Mouse (Mus musculus): ENCODE measurements at regions not wholly inside any gene's neighbourhood (a gene's known extent, or its start where the extent isn't known, plus 50 kb on each side); places are given as distances from the start of the nearest gene placed in this dataset.

DNA sequence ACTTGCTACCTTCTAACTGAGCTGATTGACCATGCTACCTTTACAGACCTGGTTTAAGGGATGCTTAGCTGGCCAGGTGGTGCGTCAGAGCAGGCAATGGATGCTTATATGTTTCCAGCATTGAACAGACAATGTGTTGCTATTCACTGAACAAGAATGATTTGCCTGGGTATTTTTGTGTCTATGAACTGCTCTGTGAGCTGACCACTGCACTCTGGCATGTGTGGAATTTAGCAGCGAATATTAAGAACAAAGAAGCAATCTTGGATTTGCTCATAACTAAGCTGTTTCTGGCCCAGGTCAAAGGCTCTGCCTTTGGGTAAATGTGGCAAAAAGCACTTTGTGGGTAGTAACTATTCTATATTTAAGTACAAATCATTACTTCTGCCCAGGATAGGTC is 58.3 kb upstream of the Ccdc39 start:
- DNase-seq (ENCODE audit: low read depth): no peak

DNA sequence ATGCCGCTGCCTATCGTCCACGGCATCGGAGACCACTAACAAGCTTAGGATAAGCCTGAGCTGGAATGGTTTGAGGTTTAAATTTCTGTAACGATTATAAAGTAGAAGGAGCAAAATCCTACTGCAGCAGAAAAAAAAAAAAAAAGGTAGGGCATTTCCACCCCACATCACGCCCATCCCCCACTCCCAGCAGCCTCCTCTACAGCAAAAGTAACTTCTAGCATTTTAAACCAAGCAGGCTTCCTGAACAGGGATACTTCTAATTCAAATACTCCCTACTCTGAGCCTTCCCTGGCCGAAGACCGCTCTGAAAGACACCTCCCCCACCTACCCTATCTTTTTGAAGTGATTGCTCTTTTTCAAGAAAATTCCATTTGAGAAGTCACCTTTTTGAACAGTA is 59.2 kb upstream of the Ccdc39 start:
- DNase-seq (ENCODE audit: low read depth): no peak

DNA sequence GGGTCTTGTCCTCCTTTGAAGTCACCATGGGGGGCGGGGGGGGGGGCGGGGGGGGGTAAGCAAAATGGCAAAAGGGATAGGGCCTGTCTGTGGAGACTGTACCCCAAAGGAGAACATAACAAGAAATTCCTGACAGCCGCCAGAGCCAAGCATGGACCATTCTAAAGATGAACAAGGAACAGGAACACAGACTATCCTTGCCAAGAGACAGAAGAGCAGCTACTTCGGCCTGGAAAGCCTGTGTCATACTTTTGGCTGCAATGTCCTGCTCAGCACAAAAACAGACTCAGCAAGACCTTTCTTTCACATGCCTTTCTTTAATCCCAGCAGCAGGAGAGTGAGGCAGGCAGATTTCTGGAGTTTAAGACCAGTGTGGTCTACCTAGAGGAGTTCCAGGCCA is 59.7 kb upstream of the Ccdc39 start:
- DNase-seq (ENCODE audit: low read depth): no peak

DNA sequence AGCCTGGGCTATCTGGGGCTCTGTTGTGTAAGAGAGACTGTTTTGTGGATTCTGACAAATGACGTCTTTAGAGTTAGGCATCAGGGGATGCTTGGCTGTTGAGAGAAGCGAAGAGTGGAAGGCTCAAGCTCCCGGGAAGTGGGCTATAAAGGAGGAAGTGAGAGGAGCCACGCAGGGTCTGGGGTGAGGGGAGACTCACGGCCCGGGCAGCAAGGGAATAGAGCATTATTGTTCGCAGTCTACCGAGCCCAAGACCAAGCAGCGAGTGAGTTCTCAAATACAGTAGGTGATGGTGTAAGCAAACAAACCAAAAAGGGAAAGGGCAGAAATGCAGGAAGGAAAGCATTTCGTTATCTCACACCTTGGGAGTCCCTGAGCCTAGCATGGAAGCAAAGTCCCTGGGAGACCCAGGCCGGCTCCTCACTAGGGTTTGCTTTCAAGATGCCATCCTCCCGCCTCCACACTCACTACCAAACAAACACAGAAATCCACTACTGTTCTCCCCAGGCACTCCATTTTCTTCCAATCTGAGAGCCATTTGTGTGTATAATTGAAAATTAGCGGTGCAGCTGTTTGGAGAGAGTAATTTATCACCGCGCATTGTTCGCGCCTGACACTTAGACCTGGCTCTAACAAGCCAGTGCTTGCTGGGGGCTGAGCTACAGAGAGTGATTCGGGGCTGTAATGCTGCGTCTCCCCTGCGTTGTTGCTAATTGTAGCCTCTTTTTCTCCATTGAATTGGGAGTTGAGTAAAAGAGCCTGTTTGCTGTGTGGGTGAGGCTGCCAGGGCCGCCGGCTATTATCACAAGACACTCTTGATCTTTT is 61.0 kb upstream of the Ccdc39 start:
- DNase-seq (ENCODE audit: low read depth): no peak

DNA sequence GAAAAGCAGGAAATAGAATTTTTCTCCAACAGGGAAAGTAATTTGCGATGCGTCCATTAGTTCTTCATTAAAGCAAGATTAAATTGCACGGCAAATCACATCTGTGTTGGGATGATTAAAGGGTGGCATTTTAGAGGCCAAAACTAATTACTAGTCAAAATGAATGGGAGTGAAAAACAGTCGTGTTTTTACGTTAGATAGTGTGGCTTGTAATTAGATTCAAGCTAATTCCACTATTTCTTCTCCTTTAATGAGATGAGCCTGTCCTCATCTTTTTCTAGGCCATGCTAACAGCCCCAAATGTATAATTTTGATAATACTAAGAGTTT is 61.5 kb upstream of the Ccdc39 start:
- DNase-seq (ENCODE audit: low read depth): no peak

DNA sequence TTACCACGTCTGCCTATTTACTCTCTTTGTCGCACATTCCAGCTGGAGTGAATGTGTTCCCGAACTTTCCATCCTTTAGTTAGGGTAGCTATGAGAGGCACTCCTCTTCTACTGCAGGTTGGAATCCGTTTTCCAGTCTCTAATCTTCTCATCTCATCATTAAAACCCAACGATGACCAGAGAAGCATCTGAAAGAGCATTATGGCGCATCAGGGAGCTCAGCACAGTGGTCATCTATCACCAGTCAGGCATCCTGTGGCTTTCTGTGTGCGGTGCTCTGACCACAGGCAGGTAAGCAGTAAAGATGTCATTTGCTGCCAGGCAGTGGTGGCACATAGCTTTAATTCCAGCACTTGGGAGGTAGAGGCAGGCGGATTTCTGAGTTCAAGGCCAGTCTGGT is 63.0 kb upstream of the Ccdc39 start:
- DNase-seq (ENCODE audit: low read depth): no peak

DNA sequence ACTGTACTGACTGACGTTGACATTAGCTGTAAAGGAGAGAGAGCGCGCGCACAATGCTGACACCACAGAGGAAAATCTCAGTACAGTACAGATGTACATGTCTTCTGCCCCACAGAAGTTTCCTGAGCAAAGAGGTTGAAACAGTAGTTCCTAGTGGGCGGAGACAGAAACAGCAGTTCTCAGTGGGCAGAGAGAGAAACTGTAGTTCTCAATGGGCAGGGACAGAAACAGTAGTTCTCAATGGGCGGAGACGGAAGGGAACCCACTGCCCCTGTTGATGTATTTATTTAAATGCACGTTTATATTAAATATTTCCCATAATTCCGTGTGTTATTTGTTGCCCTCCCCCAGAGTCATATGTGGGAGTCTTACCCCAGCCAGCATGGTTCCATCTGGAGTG is 67.4 kb upstream of the Ccdc39 start:
- no peak for DNase-seq (ENCODE audit: low read depth)

DNA sequence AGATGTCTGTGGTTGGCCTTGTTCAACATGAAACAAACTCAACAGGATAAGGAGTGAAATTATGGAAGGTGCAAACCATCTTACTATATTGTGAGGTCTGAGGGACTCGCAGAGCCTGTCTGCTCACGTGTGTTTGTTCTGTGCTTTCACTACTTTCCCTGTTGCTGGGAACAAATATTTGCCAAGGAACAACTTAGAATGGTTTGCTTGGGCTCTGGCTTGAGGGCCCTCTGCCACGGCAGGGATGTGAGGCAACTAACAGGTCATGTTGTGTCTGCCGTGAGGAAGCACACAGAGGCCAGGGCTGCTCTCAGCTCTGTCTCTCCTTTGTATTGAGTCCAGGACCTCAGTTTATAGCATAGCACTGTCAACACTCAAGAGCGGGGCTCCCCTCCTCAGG is 69.4 kb upstream of the Ccdc39 start:
- no peak for DNase-seq (ENCODE audit: low read depth)

DNA sequence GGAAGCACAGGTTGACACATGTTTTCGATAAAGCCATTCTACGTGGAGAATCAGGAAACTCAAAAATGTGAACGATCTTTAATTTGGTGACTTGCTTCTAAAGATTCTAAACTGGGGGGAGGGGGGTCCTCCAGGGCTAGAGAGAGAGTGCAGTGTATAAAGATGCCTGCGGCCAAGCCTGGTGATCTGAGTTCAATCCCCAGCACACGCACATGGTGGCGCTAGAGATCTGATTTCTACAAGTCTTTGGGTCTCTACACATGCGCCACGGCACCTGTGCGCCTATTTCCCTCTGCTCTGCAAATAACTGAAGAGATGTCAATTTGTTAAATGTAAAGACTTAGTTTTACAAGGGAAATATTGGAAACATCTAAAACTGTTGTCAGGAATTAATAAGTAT is 70.3 kb upstream of the Ccdc39 start:
- DNase-seq (ENCODE audit: low read depth): no peak

DNA sequence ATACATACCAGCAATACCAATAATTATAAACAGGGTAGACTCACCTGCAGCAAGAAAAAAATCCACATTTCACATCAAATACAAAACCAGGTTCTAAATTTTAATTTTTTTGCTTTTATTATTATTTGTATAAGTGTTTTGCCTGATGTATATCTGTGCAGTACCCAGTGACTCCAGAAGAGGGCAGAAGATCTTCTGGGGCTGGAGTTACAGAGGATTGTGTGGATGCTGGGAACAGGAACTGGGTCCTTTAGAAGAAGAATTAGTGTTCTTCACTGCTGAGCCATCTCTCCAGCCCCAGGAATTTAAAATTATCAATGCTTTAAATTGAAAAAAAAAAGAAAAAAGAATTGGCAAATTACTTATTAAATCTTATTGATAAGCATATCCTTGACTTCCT is 71.7 kb upstream of the Ccdc39 start:
- peak; percentile 3 for DNase-seq (ENCODE audit: low read depth)

DNA sequence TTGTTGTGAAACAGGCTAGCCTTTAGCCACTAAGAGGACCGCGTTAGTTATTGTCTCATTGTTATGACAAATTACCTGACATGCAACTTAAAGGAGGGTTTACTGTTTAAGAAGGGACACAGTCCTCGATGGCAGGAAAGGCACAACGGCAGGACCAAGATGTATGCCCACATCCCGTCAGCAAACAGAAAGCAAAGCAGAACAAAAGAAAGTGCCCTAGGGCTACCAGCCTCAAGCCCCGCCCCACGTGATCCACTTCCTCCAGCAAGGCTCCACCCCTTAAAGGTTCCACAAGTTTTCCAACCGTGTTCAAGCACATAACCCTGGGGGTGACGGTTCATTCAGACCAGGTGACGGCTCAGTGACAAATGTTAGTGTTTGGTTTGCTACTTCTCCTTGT is 72.2 kb upstream of the Ccdc39 start:
- no peak for DNase-seq (ENCODE audit: low read depth)

DNA sequence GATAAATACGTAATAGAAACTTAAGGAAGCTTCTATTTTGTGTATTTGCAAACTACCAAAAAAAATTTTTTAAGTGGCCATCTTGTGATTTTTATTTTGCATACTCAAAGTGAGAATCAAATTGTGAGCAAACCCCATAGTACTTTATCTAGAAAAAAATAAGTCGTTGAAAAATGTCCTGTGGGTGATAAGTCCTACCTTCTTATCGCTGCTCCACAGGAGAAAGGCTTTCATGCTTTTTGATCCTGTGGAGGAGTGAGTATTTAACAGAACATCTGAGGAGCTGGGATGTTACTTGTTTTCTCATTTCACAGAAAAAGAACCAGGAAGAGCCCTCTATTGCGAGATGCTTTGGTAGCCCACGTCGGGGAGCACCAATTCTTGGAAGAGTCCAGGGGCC is 72.7 kb upstream of the Ccdc39 start:
- no peak for DNase-seq (ENCODE audit: low read depth)

DNA sequence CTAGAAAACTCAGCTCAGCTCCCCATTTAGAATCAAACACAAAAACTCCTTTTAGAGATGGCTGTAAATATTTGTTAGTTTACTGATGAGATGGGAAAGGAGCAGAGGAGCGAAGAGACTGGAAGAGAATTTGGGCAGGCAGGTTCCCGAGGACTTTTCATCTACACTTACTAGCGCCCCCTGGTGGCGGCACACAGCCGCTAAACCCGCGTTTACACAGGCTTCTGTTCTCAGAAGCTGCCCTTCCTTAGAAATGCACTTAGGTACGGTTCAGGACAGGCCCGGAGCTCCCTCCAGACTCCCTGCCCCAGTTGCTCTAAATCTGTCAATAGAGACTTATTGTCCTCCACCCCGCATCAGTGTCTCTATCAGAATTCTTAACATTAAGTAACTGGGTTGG is 74.7 kb upstream of the Ccdc39 start:
- peak; percentile 56 for DNase-seq (ENCODE audit: low read depth)

DNA sequence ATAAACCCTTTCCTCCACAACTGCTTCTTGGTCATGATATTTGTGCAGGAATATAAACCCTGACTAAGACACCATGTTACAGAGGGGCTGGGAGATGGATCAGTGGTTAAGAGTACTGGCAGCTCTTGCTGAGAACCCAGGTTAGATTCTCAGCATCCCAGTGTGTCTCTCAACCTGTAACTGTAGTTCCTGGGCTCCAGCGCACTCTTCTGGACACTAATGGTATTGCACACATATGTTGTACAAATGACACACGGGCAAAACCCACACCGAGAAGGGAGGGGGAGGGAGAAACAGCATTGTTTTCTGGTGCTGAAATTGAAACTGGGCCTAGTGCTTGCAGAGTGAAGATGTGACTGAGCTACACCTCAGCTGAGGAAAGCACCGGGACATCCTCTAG is 81.0 kb upstream of the Ccdc39 start:
- peak; percentile 18 for DNase-seq (ENCODE audit: low read depth)

DNA sequence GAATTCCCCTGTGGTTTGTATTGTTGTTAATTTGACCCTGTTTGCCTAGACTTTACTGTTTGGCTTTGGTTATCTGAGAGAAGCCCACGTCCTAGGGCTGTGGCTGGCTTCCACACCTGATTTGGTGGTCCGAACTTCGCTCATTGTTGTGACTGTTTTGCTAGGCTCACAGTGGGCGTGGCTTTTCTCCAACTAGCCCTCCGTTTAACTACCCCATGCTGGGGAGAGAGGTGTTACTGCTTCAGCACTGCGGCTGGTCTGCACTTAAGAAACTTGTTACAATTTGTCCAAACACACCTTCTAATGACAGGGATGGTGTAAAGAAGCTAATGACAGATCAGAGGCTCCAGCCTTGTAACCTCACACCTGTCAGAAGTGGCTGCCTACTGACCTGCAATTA is 64.7 kb upstream of the Fxr1 start:
- DNase-seq (ENCODE audit: low read depth): peak; percentile 18

DNA sequence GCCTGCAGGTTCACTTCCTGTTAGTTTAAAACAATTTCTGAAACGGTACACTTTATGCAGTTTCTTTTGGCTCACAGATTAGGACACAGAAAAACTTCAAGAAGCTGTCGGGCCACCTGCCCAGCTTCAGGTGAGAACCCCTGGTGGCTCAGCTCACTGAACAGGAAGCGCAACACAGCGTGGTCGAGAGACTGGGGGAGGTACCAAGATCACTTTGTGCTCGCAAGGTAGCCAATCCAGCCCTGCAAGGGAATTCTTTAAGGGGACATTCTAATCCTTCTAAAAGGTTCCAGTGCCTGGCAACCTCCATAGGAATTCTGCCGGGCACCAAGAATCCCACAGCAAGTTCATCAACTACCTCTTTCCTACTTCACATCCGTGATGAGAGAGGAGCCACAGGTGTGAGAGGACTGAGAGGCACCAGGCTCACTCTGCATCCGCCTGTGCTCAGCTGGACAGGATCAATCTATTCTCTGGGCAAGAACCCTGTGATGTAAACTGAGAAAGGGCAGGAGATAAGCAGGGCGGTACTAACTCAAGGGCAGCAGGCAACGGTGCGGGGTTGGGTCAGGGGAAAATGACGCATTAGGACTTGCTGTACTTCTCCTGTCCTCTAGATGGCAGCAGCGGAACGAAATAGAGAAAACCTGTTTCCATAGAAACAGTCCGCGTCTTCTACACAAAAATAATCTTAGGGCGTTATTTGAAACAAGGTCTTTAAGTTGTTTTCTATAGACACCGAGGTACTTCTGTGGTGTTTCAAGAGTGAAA is 63.7 kb upstream of the Fxr1 start:
- peak; percentile 94 for DNase-seq (ENCODE audit: low read depth)

DNA sequence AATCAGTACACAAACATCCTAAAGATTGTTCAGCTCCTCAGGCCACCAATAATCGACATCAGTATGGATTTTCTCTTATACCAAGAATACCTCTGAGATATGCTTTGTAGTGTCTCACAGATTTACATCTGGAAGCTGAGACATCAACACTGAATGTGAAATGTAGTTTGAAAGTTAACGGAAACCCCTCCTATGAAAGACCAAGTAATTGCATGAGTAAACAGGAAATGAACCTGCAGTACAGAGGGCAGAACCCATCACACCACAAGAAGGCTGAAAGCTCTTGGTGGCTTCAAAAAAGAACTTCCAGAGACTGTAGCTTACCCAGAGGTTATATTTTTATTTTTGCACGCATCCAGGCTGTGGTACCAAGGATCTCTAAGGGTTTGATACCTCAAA is 63.1 kb upstream of the Fxr1 start:
- DNase-seq (ENCODE audit: low read depth): no peak

DNA sequence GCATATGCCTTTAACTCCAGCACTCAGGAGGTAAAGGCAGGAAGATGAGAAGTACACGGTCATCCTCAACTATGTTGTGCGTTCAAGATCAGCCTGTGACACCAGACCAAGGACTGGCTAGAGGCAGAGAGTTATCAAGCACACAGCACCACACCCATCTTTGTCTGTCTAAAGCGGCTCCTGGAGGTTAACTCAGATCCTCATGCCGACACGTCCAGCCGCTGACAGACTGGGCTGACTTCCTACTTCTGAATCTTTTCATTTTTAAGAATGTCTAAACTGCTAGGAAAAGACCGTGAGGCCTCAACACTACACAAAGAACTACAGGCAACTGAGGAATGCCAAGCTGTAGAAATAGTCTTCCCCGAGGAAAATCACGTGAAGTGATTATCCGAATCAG is 62.1 kb upstream of the Fxr1 start:
- no peak for DNase-seq (ENCODE audit: low read depth)

DNA sequence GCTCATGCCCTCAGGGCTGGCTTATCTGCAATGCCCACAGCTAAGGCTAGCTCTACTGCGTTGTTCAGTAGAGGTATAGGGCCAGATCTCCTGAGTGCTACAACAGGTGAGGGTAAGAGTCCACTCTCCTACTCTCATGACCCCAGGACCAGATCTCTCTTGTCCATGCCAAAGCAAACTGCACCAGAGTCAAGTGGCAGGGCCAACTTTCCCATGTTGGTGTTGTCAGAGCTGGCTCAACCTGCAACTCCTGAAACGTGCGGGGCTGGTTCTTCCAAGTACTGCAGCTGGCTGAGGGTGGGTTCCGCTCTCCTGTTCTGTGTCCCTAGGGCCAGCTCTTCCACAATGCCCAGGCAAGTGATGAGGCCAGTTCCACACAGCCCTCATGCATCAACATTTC is 61.5 kb upstream of the Fxr1 start:
- no peak for DNase-seq (ENCODE audit: low read depth)

DNA sequence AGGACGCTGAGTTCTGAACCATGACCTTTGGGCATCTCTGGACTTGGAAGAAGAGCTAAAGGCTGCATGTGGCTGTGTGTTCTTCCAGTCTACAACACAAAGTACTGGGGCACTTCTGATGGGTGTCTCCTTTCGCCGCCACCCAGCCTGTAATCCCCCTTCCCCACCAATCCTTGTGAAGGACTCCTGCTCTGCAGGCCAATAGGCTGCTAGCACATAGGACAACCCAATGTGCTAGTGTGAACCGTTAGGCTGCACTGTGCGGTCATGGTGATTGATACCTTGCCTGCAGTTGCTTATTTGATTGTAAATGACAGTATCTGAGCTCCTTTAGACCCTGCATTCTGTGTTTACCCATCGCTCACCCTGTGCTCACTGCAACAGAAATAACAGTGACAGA is 59.5 kb upstream of the Fxr1 start:
- no peak for DNase-seq (ENCODE audit: low read depth)

DNA sequence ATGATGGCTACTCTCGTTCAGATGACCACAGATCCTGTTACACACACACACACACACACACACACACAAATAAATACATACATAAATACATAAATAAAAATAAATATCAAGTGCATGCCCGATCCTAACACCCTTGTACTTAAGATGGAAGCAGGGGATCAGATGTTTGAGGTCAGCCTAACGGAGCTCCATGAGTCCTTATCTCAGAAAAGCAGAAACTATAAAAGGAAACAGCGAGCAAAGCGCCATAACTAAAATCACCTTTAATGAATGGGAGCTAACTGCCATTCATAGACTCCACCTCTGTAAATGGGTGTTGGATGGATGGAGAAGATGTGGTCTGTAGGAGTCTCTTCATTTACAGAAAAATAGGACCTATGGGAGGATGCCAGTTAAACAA is 56.8 kb upstream of the Fxr1 start:
- no peak for DNase-seq (ENCODE audit: low read depth)

DNA sequence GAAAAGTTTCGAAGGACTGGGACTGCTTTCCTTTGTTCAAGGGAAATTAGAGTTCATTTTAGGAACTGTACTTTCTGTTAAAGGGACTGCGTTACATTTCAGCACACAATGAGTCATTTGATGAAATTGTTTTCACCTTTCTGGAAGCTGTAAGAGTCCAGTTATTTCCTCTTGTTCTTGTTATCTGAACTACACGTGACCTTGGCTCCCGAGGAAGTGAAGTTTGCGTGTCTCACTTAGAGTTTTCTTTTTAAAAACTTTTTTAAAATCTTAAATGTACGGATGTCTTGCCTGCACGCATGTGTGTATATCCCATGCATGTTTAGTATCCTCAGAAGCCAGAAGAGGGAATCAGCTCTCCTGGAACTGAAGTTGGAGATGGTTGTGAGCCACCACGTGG is 52.6 kb upstream of the Fxr1 start:
- DNase-seq (ENCODE audit: low read depth): no peak

All from induced T-regulatory cell, adult 2 months (primary cell).